Comparison of ENCODE assay signal across 9 mouse cellular contexts in the genomic region with DNA sequence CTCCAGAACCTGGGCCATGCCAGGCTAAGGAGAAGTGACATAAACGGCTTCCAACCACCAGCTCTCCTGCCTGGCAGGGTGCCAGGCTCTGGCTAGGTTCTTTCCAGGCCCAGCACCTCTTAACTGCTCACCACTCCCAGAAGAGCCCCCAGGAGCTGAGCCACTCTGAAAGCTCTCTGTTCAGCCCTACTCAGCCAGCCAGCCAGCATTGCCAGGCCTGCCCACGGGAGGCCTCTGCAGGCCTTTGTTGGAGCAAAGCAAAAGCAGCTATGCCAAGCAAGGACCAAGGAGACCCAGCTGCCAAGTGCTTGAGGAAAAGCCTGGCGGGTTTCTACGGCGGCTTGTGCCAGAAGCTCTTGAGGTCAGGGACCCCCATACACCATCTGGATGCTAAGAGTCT. TPM values are rescaled to one million over a fixed set of nuclear protein-coding genes. Genes with fewer than 3 reads are reported as not detected.
DNase-seq lines count a peak whose midpoint lies in the region; ATAC-seq and TF ChIP-seq lines count a peak whose summit lies in the region.
"Had no signal": no experiment of that assay in that cellular context is flagged by ENCODE, and none has a peak within 500 bp of the region (broad histone marks: within the 10 kb centered on the region; RNA-seq: fewer than 3 reads in every experiment).

No protein-coding gene starts in this region.

- no peaks in the 10 kb centered on the region for H3K36me3 ChIP-seq in heart, embryonic 16.5 days (ENCODE audit: control insufficient read depth, insufficient read depth)
- H3K36me3 ChIP-seq in MEL (ENCODE audit: control insufficient read depth in 1 of 2, insufficient read depth in 2 of 2, low read length in 2 of 2): peaks cover 0 to 28% of the 10 kb centered on the region in 2 experiments; a peak in 2 of 4 replicates
- H3K36me3 ChIP-seq in limb, embryonic 11.5 days (ENCODE audit: control insufficient read depth, insufficient read depth, low read length): no peaks in the 10 kb centered on the region

- H3K27ac ChIP-seq in heart, embryonic 16.5 days (ENCODE audit: low read length): no peak overlapping the region
- H3K27ac ChIP-seq in MEL (ENCODE audit: control insufficient read depth, low read depth, low read length): no peak overlapping the region
- peak overlapping the region; percentile 67 for H3K27ac ChIP-seq in cortical plate, adult 2 months (ENCODE audit: insufficient read depth, low read length)
- 0 out of 2 replicates have a peak overlapping the region, but pooled peaks have one; percentile 18 for H3K27ac ChIP-seq in limb, embryonic 11.5 days (replicated peaks; ENCODE audit: low read depth, low read length)

- no peak for TF ChIP-seq POLR2A in MEL (IDR thresholded peaks at IDR 0.05; ENCODE audit: control insufficient read depth in 1 of 2, insufficient read depth in 1 of 2, low read depth in 1 of 2, low read length in 2 of 2, poor library complexity in 1 of 2)
- TF ChIP-seq POLR2A in cortical plate, adult 2 months (IDR thresholded peaks at IDR 0.05; ENCODE audit: extremely low read depth, insufficient read depth, low read length): no peak

- H3K4me2 ChIP-seq in heart, embryonic 16.5 days (ENCODE audit: low read depth, low read length): 0 out of 2 replicates have a peak overlapping the region, but pooled peaks have one; percentile 3
- H3K4me2 ChIP-seq in limb, embryonic 11.5 days (ENCODE audit: low read depth, severe bottlenecking): no peak overlapping the region; the same call in 1 of the 2 replicates

- H3K4me1 ChIP-seq in heart, embryonic 16.5 days (ENCODE audit: control insufficient read depth, insufficient read depth, low read length): peaks cover 40% of the 10 kb centered on the region
- peaks cover 2 to 35% of the 10 kb centered on the region in 2 experiments; a peak in 3 of 4 replicates for H3K4me1 ChIP-seq in MEL (ENCODE audit: control insufficient read depth in 1 of 2, insufficient read depth in 2 of 2, low read length in 2 of 2)
- peaks cover 23% of the 10 kb centered on the region for H3K4me1 ChIP-seq in cortical plate, adult 2 months (ENCODE audit: control insufficient read depth, insufficient read depth, low read length)
- H3K4me1 ChIP-seq in limb, embryonic 11.5 days (ENCODE audit: control insufficient read depth, insufficient read depth, low read length): peaks cover 38% of the 10 kb centered on the region

- 55% methylated on average over 5 of the region's 5 CpGs for WGBS in heart, embryonic 16.5 days
- 82% methylated on average over 5 of the region's 5 CpGs for WGBS in limb, embryonic 11.5 days

- no peak for TF ChIP-seq EP300 in MEL (IDR thresholded peaks at IDR 0.05; ENCODE audit: low read depth in 1 of 2, low read length in 2 of 2)

- no peak for DNase-seq in heart, adult 9 months (ENCODE audit: low spot score in 2 of 2)
- peak; percentile 57 for DNase-seq in MEL (ENCODE audit: low read depth, low spot score)
- no peak for DNase-seq in limb, embryonic 11.5 days (ENCODE audit: low spot score)
- no peak for DNase-seq in spleen, postnatal 10 days (ENCODE audit: low spot score in 2 of 2)
- DNase-seq in thymus, postnatal 10 days (ENCODE audit: low spot score in 2 of 2): no peak
- DNase-seq: right cerebral cortex, postnatal 4 days had no signal

- no peak for ATAC-seq in heart, embryonic 16.5 days (replicated peaks; ENCODE audit: extremely low read depth, insufficient read depth, low FRiP score)
- ATAC-seq in limb, embryonic 11.5 days (ENCODE audit: insufficient number of reproducible peaks, low FRiP score, low TSS enrichment, low read depth): no peak
- no peak for ATAC-seq in megakaryocyte progenitor cell, adult 5-6 weeks (replicated peaks; ENCODE audit: poor library complexity)

- H3K9me3 ChIP-seq in heart, embryonic 16.5 days (replicated peaks; ENCODE audit: control insufficient read depth, low read length): no peaks in the 10 kb centered on the region
- H3K9me3 ChIP-seq in MEL (replicated peaks; ENCODE audit: insufficient read depth, low read length): no peaks in the 10 kb centered on the region
- no peaks in the 10 kb centered on the region for H3K9me3 ChIP-seq in limb, embryonic 11.5 days (ENCODE audit: control insufficient read depth, low read length)

- no peak; the same call in 1 of the 2 replicates for TF ChIP-seq RAD21 in MEL (IDR thresholded peaks at IDR 0.05; ENCODE audit: low read depth, low read length)

- H3K9ac ChIP-seq in heart, embryonic 16.5 days (ENCODE audit: low read length): no peak overlapping the region
- no peak overlapping the region for H3K9ac ChIP-seq in MEL (ENCODE audit: control insufficient read depth, low read depth, low read length, poor library complexity, severe bottlenecking)
- no peak overlapping the region for H3K9ac ChIP-seq in limb, embryonic 11.5 days (ENCODE audit: low read length)

- H3K79me2 ChIP-seq in MEL (ENCODE audit: control insufficient read depth, insufficient read depth, low read length, poor library complexity): peaks cover 53% of the 10 kb centered on the region

- no peaks in the 10 kb centered on the region for H3K27me3 ChIP-seq in heart, embryonic 16.5 days (ENCODE audit: control insufficient read depth, insufficient read depth, low read length)
- H3K27me3 ChIP-seq in MEL (ENCODE audit: control insufficient read depth in 1 of 2, insufficient read depth in 2 of 2, low read length in 2 of 2): no peaks in the 10 kb centered on the region
- H3K27me3 ChIP-seq in limb, embryonic 11.5 days (ENCODE audit: control insufficient read depth, insufficient read depth, low read length): no peaks in the 10 kb centered on the region

- no peak for TF ChIP-seq CTCF in MEL (IDR thresholded peaks at IDR 0.05 in 2 of 3, conservative IDR thresholded peaks at IDR 0.05 in 1 of 3; ENCODE audit: control insufficient read depth in 1 of 3, insufficient read depth in 1 of 3, low read depth in 2 of 3, low read length in 3 of 3, poor library complexity in 1 of 3, severe bottlenecking in 1 of 3)
- TF ChIP-seq CTCF in cortical plate, adult 2 months (IDR thresholded peaks at IDR 0.05; ENCODE audit: extremely low read depth, insufficient read depth, low read length): 0 out of 2 replicates have a peak, but pooled peaks have one; percentile 8

- H3K4me3 ChIP-seq in heart, embryonic 16.5 days (ENCODE audit: low read length): no peak overlapping the region
- no peak overlapping the region for H3K4me3 ChIP-seq in MEL (ENCODE audit: control insufficient read depth in 1 of 2, insufficient read depth in 1 of 2, low read depth in 2 of 2, low read length in 2 of 2)
- no peak overlapping the region; the same call in 1 of the 2 replicates for H3K4me3 ChIP-seq in cortical plate, adult 2 months (ENCODE audit: insufficient read depth, low read length)
- no peak overlapping the region for H3K4me3 ChIP-seq in limb, embryonic 11.5 days (ENCODE audit: low read depth, low read length)

RNA-seq across cellular contexts. Expression of a gene that starts 2.7 kb away (rescaled TPM):
- 2.0 and 3.7 TPM in 2 replicates for polyA plus RNA-seq in heart, embryonic 16.5 days (2015; fragmentation: Nextera tagmentation; extraction: Ambion mirVana)
- total RNA-seq in MEL (2012; rRNA removed): 20.9 and 22.6 TPM in 2 replicates
- polyA plus RNA-seq in MEL (2012; ENCODE audit: insufficient read depth in 1 of 2, insufficient read length in 2 of 2, low read depth in 1 of 2, low replicate concordance in 2 of 2, missing spikeins in 1 of 2): 10 to 100 TPM in 1 of 2 experiments, not detected in 1; 54.0 TPM
- polyA plus RNA-seq in cortical plate, adult 2 months (2012; rRNA removed): 150 and 151 TPM in 2 replicates
- 12.8 and 13.3 TPM in 2 replicates for polyA plus RNA-seq in limb, embryonic 11.5 days (2014; fragmentation: Nextera tagmentation; extraction: Ambion mirVana)
- total RNA-seq in megakaryocyte progenitor cell, adult 5-6 weeks (2015): 10.0 and 10.4 TPM in 2 replicates
- 5.7 and 6.0 TPM in 2 replicates for total RNA-seq in megakaryocyte progenitor cell, adult 5-6 weeks (2017)

RNA-seq across cellular contexts. Expression of a gene that starts 6.6 kb away (rescaled TPM):
- 7.5 and 7.7 TPM in 2 replicates for polyA plus RNA-seq in heart, embryonic 16.5 days (2015; fragmentation: Nextera tagmentation; extraction: Ambion mirVana)
- 32.0 and 33.1 TPM in 2 replicates for total RNA-seq in MEL (2012; rRNA removed)
- polyA plus RNA-seq in MEL (2012; ENCODE audit: insufficient read depth in 1 of 2, insufficient read length in 2 of 2, low read depth in 1 of 2, low replicate concordance in 2 of 2, missing spikeins in 1 of 2): 10 to 100 TPM in 1 of 2 experiments, not detected in 1; 81.4 TPM
- polyA plus RNA-seq in cortical plate, adult 2 months (2012; rRNA removed): 204 and 230 TPM in 2 replicates
- polyA plus RNA-seq in limb, embryonic 11.5 days (2014; fragmentation: Nextera tagmentation; extraction: Ambion mirVana): 16.4 and 17.0 TPM in 2 replicates
- total RNA-seq in megakaryocyte progenitor cell, adult 5-6 weeks (2015): 24.3 and 27.6 TPM in 2 replicates
- total RNA-seq in megakaryocyte progenitor cell, adult 5-6 weeks (2017): 14.5 and 17.1 TPM in 2 replicates

RNA-seq across cellular contexts. Expression of a gene that starts 24.6 kb away (rescaled TPM):
- polyA plus RNA-seq in heart, embryonic 16.5 days (2015; fragmentation: Nextera tagmentation; extraction: Ambion mirVana): 42.5 and 47.4 TPM in 2 replicates
- 0.04 TPM in 1 of 2 replicates, not detected in the other for total RNA-seq in MEL (2012; rRNA removed)
- under 1 TPM in 1 of 2 experiments, not detected in 1; 0.18 TPM for polyA plus RNA-seq in MEL (2012; ENCODE audit: insufficient read depth in 1 of 2, insufficient read length in 2 of 2, low read depth in 1 of 2, low replicate concordance in 2 of 2, missing spikeins in 1 of 2)
- polyA plus RNA-seq in cortical plate, adult 2 months (2012; rRNA removed): 154 and 169 TPM in 2 replicates
- 0.28 and 0.29 TPM in 2 replicates for polyA plus RNA-seq in limb, embryonic 11.5 days (2014; fragmentation: Nextera tagmentation; extraction: Ambion mirVana)
- total RNA-seq in megakaryocyte progenitor cell, adult 5-6 weeks (2015): not detected in 2 replicates
- not detected in 2 replicates for total RNA-seq in megakaryocyte progenitor cell, adult 5-6 weeks (2017)

RNA-seq across cellular contexts. Expression of a gene that starts 28.1 kb away (rescaled TPM):
- polyA plus RNA-seq in heart, embryonic 16.5 days (2015; fragmentation: Nextera tagmentation; extraction: Ambion mirVana): 3.2 TPM in 2 replicates
- total RNA-seq in MEL (2012; rRNA removed): 1.7 and 1.8 TPM in 2 replicates
- polyA plus RNA-seq in MEL (2012; ENCODE audit: insufficient read depth in 1 of 2, insufficient read length in 2 of 2, low read depth in 1 of 2, low replicate concordance in 2 of 2, missing spikeins in 1 of 2): 1 to 10 TPM in 1 of 2 experiments, not detected in 1; 1.9 TPM
- 0.64 and 0.77 TPM in 2 replicates for polyA plus RNA-seq in cortical plate, adult 2 months (2012; rRNA removed)
- 0.71 and 1.3 TPM in 2 replicates for polyA plus RNA-seq in limb, embryonic 11.5 days (2014; fragmentation: Nextera tagmentation; extraction: Ambion mirVana)
- 3.2 and 3.4 TPM in 2 replicates for total RNA-seq in megakaryocyte progenitor cell, adult 5-6 weeks (2015)
- total RNA-seq in megakaryocyte progenitor cell, adult 5-6 weeks (2017): 3.6 and 4.6 TPM in 2 replicates

RNA-seq across cellular contexts. Expression of a gene that starts 29.0 kb away (rescaled TPM):
- polyA plus RNA-seq in heart, embryonic 16.5 days (2015; fragmentation: Nextera tagmentation; extraction: Ambion mirVana): 24.7 and 29.5 TPM in 2 replicates
- 6.0 and 6.6 TPM in 2 replicates for total RNA-seq in MEL (2012; rRNA removed)
- polyA plus RNA-seq in MEL (2012; ENCODE audit: insufficient read depth in 1 of 2, insufficient read length in 2 of 2, low read depth in 1 of 2, low replicate concordance in 2 of 2, missing spikeins in 1 of 2): 10 to 100 TPM in 1 of 2 experiments, not detected in 1; 12.3 TPM
- 6.8 and 7.2 TPM in 2 replicates for polyA plus RNA-seq in cortical plate, adult 2 months (2012; rRNA removed)
- 42.2 and 43.4 TPM in 2 replicates for polyA plus RNA-seq in limb, embryonic 11.5 days (2014; fragmentation: Nextera tagmentation; extraction: Ambion mirVana)
- total RNA-seq in megakaryocyte progenitor cell, adult 5-6 weeks (2015): 1.7 and 2.0 TPM in 2 replicates
- 1.7 and 8.2 TPM in 2 replicates for total RNA-seq in megakaryocyte progenitor cell, adult 5-6 weeks (2017)

Comparison
In these comparisons a context has a peak if more than half of its experiments do, and no peak if none do; other contexts are left out.
1. H3K27ac ChIP-seq: peak in cortical plate, adult 2 months (single experiment) and limb, embryonic 11.5 days (single experiment); none in heart, embryonic 16.5 days (single experiment) and MEL (single experiment).
2. RNA of a gene that starts 24.6 kb away (polyA plus RNA-seq): 154 to 169 TPM in cortical plate, adult 2 months and 42.5 to 47.4 TPM in heart, embryonic 16.5 days; 0.28 to 0.29 TPM in limb, embryonic 11.5 days and 0.18 TPM in MEL; every median in the first group is over 10 times any median in the second.